Mouse (Mus musculus) intestine, embryonic 15.5 days (tissue): ENCODE measurements at regions not wholly inside any gene's neighbourhood (a gene's known extent, or its start where the extent isn't known, plus 50 kb on each side); places are given as distances from the start of the nearest gene placed in this dataset.

Source experiments
- ATAC-seq: fragments of 200-750 bp; cut with Nextera tagmentation; 2 replicates; pipeline ENCODE4 v1.8.0; 2017; ENCODE audit warnings: moderate TSS enrichment, moderate library complexity
- H3K27ac ChIP-seq: fragments of 300-500 bp; sonication (generic); 2 replicates; pipeline ENCODE4 v1.5.1; 2015; ENCODE audit warnings: mild to moderate bottlenecking, inconsistent platforms
- H3K27me3 ChIP-seq: fragments of 300-500 bp; sonication (generic); replicated peaks from 2 replicates; pipeline ENCODE4 v1.6.1; 2015; ENCODE audit warnings: inconsistent platforms
- H3K36me3 ChIP-seq: fragments of 300-500 bp; sonication (generic); 2 replicates; pipeline ENCODE4 v1.6.1; 2015; ENCODE audit warnings: inconsistent platforms
- H3K4me1 ChIP-seq: fragments of 300-500 bp; sonication (generic); replicated peaks from 2 replicates; pipeline ENCODE4 v1.6.1; 2015; ENCODE audit warnings: inconsistent platforms
- H3K4me2 ChIP-seq: fragments of 300-500 bp; sonication (generic); replicated peaks from 2 replicates; pipeline ENCODE4 v1.6.1; 2015; ENCODE audit warnings: mild to moderate bottlenecking, inconsistent platforms
- H3K4me3 ChIP-seq: fragments of 300-500 bp; sonication (generic); replicated peaks from 2 replicates; pipeline ENCODE4 v1.5.1; 2015; ENCODE audit warnings: inconsistent platforms
- H3K9ac ChIP-seq: fragments of 300-500 bp; sonication (generic); 2 replicates; pipeline ENCODE4 v1.6.1; 2015; ENCODE audit warnings: inconsistent platforms
- H3K9me3 ChIP-seq: fragments of 300-500 bp; sonication (generic); 2 replicates; pipeline ENCODE4 v1.6.1; 2016; ENCODE audit warnings: inconsistent platforms
- WGBS: fragments of 180-500 bp; shearing (Covaris S2); methylation state at CpG from one replicate; pipeline ENCODE4 v1.1.7; 2015; 5-methylcytosine and 5-hydroxymethylcytosine counted together

DNA sequence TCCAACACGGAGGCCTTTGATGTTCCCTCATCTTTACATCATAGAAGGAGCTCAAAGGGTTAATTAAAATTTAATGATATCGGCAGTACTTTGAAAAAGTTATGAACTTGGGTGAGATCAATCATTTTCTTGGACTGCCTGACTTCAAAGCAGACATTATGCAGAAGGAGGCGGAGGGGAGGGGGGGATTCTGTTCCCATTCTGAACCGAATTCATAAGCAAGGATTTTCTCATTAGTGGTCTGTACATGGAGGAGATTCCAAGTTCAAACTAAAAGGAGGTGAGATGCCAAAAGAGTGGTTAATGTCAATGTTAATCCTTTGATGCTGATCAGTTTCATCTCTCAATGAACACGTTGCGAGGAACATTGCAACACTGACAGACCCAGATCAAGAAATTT lies 1110.7 kb upstream of the Tenm2 start:
- no peak overlapping the region for H3K4me2 ChIP-seq
- no peaks in the 10 kb centered on the region for H3K36me3 ChIP-seq
- H3K4me3 ChIP-seq, result no peak overlapping the region
- no peak overlapping the region for H3K27ac ChIP-seq
- H3K9ac ChIP-seq, result no peak overlapping the region
- ATAC-seq, result no peak
- WGBS, result 78% methylated on average over 6 of the region's 6 CpGs
- no peaks in the 10 kb centered on the region for H3K27me3 ChIP-seq
- no peaks in the 10 kb centered on the region for H3K9me3 ChIP-seq
- no peaks in the 10 kb centered on the region for H3K4me1 ChIP-seq

DNA sequence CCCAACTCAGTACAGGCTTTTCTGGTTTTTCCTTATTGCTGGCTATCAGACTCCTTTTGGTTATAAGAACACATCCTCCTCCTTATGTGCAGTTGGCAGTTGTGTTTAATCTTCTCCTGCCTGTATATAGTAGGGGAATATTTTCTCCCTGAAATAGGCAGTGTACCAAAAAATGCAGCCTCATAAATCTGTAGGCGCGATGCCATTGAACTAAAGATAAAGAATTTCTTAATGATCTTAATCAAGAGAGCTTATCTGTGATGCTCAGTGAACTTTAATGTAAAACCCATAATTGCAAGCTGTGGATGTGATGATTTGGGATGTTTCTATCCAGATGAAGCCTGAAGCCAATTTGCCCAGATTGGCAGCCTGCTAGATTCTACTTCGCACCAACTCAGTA lies 1099.6 kb upstream of the Tenm2 start:
- H3K27ac ChIP-seq, result no peak overlapping the region
- no peak for ATAC-seq
- no peaks in the 10 kb centered on the region for H3K9me3 ChIP-seq
- H3K9ac ChIP-seq, result no peak overlapping the region
- no peak overlapping the region for H3K4me2 ChIP-seq
- no peaks in the 10 kb centered on the region for H3K27me3 ChIP-seq
- 76% methylated on average over 3 of the region's 3 CpGs for WGBS
- no peak overlapping the region for H3K4me3 ChIP-seq
- no peaks in the 10 kb centered on the region for H3K4me1 ChIP-seq
- H3K36me3 ChIP-seq, result no peaks in the 10 kb centered on the region

DNA sequence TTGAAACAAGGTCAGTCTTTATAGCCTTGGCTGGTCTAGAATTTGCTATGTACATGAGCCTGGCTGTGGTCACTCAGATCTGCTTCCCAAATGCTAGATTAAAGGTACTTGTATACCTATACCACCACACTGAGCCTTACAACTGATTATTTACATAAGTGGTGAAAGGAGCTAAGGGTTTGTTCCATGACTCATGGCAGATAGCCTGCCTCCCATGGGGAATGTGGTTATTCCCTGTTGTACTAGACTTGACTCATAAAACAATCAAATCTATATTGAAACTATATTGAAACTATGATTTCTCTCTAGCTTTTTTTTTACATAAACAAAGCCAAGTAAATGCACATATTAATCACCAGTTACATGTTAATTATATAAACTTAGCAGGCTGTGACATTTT lies 1061.9 kb upstream of the Tenm2 start:
- Histone ChIP-seq H3K4me3 (no peak overlapping the region), H3K4me1 (no peaks in the 10 kb centered on the region), H3K9me3 (no peaks in the 10 kb centered on the region), H3K27ac (no peak overlapping the region), H3K27me3 (no peaks in the 10 kb centered on the region), H3K36me3 (no peaks in the 10 kb centered on the region), H3K4me2 (no peak overlapping the region), H3K9ac (no peak overlapping the region)
- no peak for ATAC-seq

DNA sequence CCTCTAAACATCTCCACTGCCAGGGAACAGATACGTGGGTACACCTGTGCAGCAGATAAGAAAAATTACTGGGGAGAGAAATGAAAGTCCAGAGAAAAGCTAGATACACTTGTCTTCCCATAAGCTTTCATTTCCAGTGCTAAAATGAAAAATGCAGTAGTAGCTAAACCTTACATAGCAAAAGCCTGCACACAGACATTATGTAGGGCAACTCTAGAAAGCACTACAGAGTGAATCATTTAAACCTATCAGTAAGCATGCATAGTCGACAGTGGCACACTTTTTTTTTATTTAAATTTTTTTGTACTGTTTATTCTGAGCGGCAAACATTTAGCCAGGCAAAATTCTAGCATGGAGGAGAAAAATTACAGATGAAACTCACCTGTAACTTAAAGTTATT lies 1055.5 kb upstream of the Tenm2 start:
- Histone ChIP-seq H3K9ac (no peak overlapping the region), H3K27me3 (no peaks in the 10 kb centered on the region), H3K4me1 (no peaks in the 10 kb centered on the region), H3K9me3 (no peaks in the 10 kb centered on the region), H3K36me3 (no peaks in the 10 kb centered on the region), H3K4me3 (no peak overlapping the region), H3K4me2 (no peak overlapping the region), H3K27ac (no peak overlapping the region)
- ATAC-seq, result no peak
- 66% methylated on average over 3 of the region's 3 CpGs for WGBS

DNA sequence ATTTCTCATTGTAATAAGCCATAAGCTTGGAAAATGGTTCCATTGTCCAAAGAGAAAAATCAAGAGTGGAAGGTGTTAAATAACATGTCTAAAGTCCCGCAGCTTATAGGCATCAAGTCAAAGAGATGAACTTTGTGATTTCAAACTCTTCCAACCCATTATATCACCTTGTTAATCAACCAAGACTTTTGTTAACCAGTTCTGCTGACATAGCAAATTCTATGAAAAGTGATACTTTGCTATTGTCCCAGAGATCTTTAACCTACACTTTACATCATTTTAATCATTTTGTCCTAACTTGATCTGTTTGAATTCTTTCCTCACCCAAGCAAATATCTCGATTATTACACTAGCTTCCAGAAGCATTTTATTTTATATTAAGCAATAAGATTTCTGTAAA lies 1045.2 kb upstream of the Tenm2 start:
- no peak for ATAC-seq
- Histone ChIP-seq H3K4me1 (no peaks in the 10 kb centered on the region), H3K9ac (no peak overlapping the region), H3K27ac (no peak overlapping the region), H3K36me3 (no peaks in the 10 kb centered on the region), H3K27me3 (no peaks in the 10 kb centered on the region), H3K4me2 (no peak overlapping the region), H3K9me3 (no peaks in the 10 kb centered on the region), H3K4me3 (no peak overlapping the region)
- 83% methylated on average over 2 of the region's 2 CpGs for WGBS
